Mouse (Mus musculus): ENCODE measurements around the gene 4931414P19Rik. TPM values are rescaled to one million over a fixed set of nuclear protein-coding genes. Genes with fewer than 3 reads are reported as not detected.

The 4931414P19Rik gene
- total RNA-seq (2021) = 1 to 10 TPM; 4.2 to 4.9 TPM

- intact Hi-C loops (cut with DNase I) = no loop called here
- DNase-seq = peak; percentile 82 to 88
Observed at GRCm38 (mm10) chr14:54605752-54606321, at the start of gene 4931414P19Rik. Gene 4931414P19Rik, minus strand, starts transcription at chr14:54605993.

GRCm38 (mm10) chr14:54653496-54653895, 47.7 kb upstream of the 4931414P19Rik start:
- intact Hi-C loops (cut with DNase I) = loop anchor here (5.0 kb wide), 1 partner anchor 34 kb away; the partner anchor contains the start of genes 1700123O20Rik and Acin1

GRCm38 (mm10) chr14:54652787-54653186, 47.0 kb upstream of the 4931414P19Rik start:
- intact Hi-C loops (cut with DNase I) = loop anchor here (5.0 kb wide), 1 partner anchor 35 kb away; the partner anchor contains the start of genes 1700123O20Rik and Acin1

More at GRCm38 (mm10) chr14:54653496-54653895, 47.7 kb upstream of the 4931414P19Rik start:
- peak; percentile 91 for DNase-seq

GRCm38 (mm10) chr14:54651556-54651955, 45.8 kb upstream of the 4931414P19Rik start:
- DNase-seq = peak in 1 of 2 experiments; percentile 12
- intact Hi-C loops (cut with DNase I) = loop anchor here (1.0 to 5.0 kb wide), 2 partner anchors 36 to 50 kb away; partner anchors contain the start of genes 1700123O20Rik and Acin1

More at GRCm38 (mm10) chr14:54652787-54653186, 47.0 kb upstream of the 4931414P19Rik start:
- DNase-seq = peak in 1 of 2 experiments; percentile 4

GRCm38 (mm10) chr14:54650621-54651454, 45.0 kb upstream of the 4931414P19Rik start:
- intact Hi-C loops (cut with DNase I) = loop anchor here (1.0 to 5.0 kb wide), 2 partner anchors 36 to 50 kb away; partner anchors contain the start of genes 1700123O20Rik and Acin1
- DNase-seq = peak; percentile 89 to 92

GRCm38 (mm10) chr14:54647900-54648299, 42.1 kb upstream of the 4931414P19Rik start:
- DNase-seq = no peak
- intact Hi-C loops (cut with DNase I) = no loop called here

GRCm38 (mm10) chr14:54646898-54647636, 41.3 kb upstream of the 4931414P19Rik start:
- intact Hi-C loops (cut with DNase I) = no loop called here
- DNase-seq = no peak

- no peak for DNase-seq
- intact Hi-C loops (cut with DNase I) = no loop called here
Observed at GRCm38 (mm10) chr14:54646455-54646854, 40.7 kb upstream of the 4931414P19Rik start.

- no peak for DNase-seq
- intact Hi-C loops (cut with DNase I) = loop anchor here (5.0 kb wide), 1 partner anchor 417 kb away; no protein-coding TSS in a partner anchor
Observed at GRCm38 (mm10) chr14:54644294-54644693, 38.5 kb upstream of the 4931414P19Rik start.

GRCm38 (mm10) chr14:54643011-54643410, 37.2 kb upstream of the 4931414P19Rik start:
- intact Hi-C loops (cut with DNase I) = loop anchor here (5.0 kb wide), 1 partner anchor 416 kb away; no protein-coding TSS in a partner anchor
- no peak for DNase-seq

- DNase-seq = no peak
- intact Hi-C loops (cut with DNase I) = loop anchor here (5.0 kb wide), 1 partner anchor 415 kb away; no protein-coding TSS in a partner anchor
Observed at GRCm38 (mm10) chr14:54642224-54642944, 36.6 kb upstream of the 4931414P19Rik start.

GRCm38 (mm10) chr14:54641305-54641969, 35.6 kb upstream of the 4931414P19Rik start, which contains the start of gene Cdh24:
Gene Cdh24, minus strand, starts transcription at chr14:54641364.
- DNase-seq = peak; percentile 90 to 93
- intact Hi-C loops (cut with DNase I) = loop anchor here (1.0 to 5.0 kb wide), 4 partner anchors 29 to 414 kb away; no protein-coding TSS in a partner anchor

GRCm38 (mm10) chr14:54640946-54641304, 35.1 kb upstream of the 4931414P19Rik start, which contains the start of gene Gm17606:
Gene Gm17606, plus strand, starts transcription at chr14:54640952.
- intact Hi-C loops (cut with DNase I) = loop anchor here (1.0 to 5.0 kb wide), 4 partner anchors 28 to 414 kb away; no protein-coding TSS in a partner anchor
- no peak for DNase-seq

- no peak for DNase-seq
- intact Hi-C loops (cut with DNase I) = loop anchor here (2.0 to 5.0 kb wide), 3 partner anchors 27 to 413 kb away; no protein-coding TSS in a partner anchor
Observed at GRCm38 (mm10) chr14:54640121-54640520, 34.3 kb upstream of the 4931414P19Rik start.

- DNase-seq = no peak
- intact Hi-C loops (cut with DNase I) = loop anchor here (5.0 kb wide), 1 partner anchor 576 kb away; no protein-coding TSS in a partner anchor
Observed at GRCm38 (mm10) chr14:54638210-54638609, 32.4 kb upstream of the 4931414P19Rik start.

GRCm38 (mm10) chr14:54636954-54637353, 31.2 kb upstream of the 4931414P19Rik start:
- intact Hi-C loops (cut with DNase I) = loop anchor here (5.0 kb wide), 1 partner anchor 575 kb away; no protein-coding TSS in a partner anchor
- DNase-seq = peak in 1 of 2 experiments; percentile 54

- intact Hi-C loops (cut with DNase I) = no loop called here
- no peak for DNase-seq
Observed at GRCm38 (mm10) chr14:54634182-54634581, 28.4 kb upstream of the 4931414P19Rik start.

- intact Hi-C loops (cut with DNase I) = no loop called here
- no peak for DNase-seq
Observed at GRCm38 (mm10) chr14:54632252-54632651, 26.5 kb upstream of the 4931414P19Rik start.

GRCm38 (mm10) chr14:54631240-54631599, 25.4 kb upstream of the 4931414P19Rik start:
- DNase-seq = no peak
- intact Hi-C loops (cut with DNase I) = no loop called here

Measured in heart, postnatal 10 days (tissue).